Mouse (Mus musculus) layer of hippocampus, adult 8-10 months (tissue): ENCODE data around the gene Mpped2. TPM values are rescaled to one million over a fixed set of nuclear protein-coding genes. Genes with fewer than 3 reads are reported as not detected.

Source experiments
- DNase-seq, 2 experiments: peaks; one replicate each; pipeline ENCODE4 v3.0.0; 2022; ENCODE audit warnings: low spot score in 2 of 2
- total RNA-seq, 4 experiments: library from RNA; stranded (reverse); gene quantifications; 2 replicates each; pipeline ENCODE4 v1.2.4; 2022

Gene Mpped2
- total RNA-seq, 4 experiments from 2014 or later, result 31.3 to 42.6 (median 36.7) TPM

GRCm38 (mm10) chr2:106745364-106745763, 52.3 kb downstream of the Mpped2 start:
- no peak for DNase-seq

GRCm38 (mm10) chr2:106746211-106746610, 53.1 kb downstream of the Mpped2 start:
- no peak for DNase-seq

DNA sequence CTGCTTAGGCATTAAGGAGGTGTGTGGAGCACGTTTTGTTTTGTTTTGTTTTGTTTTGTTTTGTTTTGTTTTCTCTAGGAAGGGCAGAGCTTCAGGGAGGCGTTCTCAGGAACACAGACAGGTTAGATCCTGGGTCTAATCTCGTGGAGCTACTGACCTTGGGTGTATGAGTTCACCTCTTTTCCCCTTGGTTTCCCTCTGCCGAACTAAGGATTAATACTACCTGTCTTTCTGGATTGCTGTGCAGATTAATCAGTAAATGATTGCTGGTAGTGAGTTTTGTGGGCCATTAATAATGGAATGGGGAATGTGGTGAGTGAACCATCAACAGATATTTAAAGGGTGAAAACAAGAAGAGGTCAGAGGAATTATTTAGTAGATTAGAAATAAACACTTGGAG, 53.8 kb downstream of the Mpped2 start:
- no peak for DNase-seq

DNA sequence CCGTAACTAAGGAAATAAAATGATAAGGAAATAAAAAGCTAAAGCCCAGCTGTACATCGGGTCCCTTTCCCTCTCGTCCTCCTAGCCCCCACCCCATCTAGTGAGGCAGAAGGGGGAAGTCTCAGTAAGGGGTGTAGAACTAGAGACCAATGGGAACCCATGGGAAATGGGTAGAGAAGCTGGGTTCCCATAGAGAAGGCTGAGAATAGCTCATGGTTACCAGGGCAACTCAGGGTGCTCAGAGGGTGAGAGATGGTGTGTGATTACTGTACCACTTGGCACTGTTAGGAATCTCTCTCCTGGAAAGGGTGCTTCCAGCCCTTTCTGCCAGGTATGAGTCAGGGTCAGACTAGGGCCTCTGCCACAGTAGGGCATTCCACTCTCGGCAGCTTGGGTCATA, 54.3 kb downstream of the Mpped2 start:
- DNase-seq, result peak; percentile 24 to 28

GRCm38 (mm10) chr2:106750878-106751277, 57.8 kb downstream of the Mpped2 start:
- no peak for DNase-seq

DNA sequence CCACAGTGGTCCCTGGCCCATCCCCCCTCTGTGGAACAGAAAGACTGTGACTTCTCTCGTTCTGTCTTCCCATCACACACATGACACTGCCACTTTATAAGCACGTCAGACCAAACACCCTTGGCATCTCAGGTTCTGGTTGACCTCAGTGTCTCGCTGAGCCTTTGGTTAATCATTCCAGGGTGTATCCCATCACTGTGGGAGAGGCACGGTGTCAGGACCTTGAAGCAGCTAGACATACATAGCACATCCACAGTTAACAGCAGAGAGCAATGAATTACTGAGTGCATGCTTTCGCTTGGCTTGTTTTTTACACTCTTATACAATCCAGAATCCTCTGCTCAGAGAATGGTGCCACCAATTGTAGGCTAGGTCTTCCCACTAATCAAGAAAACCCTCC, 60.6 kb downstream of the Mpped2 start:
- DNase-seq, result no peak

GRCm38 (mm10) chr2:106754696-106755095, 61.6 kb downstream of the Mpped2 start:
- DNase-seq, result no peak

DNA sequence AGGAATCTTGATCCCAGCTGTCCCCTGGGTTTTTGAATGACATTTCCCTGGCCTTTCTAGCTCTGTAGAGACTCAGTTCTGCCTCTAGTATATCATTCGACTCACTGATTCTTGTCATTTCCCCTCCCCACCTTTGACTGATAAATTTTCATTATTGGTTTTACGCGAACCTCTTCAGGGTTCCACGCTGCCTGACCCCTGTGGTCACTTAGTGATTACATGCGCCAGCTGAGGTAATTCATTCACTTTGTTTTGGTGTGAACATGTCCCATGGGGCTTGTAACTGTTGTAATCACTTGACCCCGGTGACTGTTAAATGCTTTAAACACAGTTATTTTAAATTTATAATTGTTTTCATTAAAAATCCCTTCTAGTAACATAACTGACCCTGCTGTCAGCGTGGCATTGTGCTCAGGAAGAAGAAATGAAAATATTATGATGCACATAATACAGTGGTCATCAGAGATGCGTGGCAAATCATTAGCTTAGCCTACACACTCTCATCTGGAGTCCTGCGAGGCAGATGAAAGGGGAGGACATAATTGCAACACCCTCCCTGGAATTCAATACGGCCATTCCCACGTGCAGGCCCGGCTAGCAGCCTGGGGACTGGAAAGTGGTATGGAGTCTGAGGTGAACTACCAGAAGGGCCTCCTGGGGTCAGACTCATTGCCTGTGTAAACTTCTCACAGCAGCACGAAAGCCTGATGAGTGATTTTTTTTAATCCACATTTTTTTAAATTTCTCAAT, 63.5 kb downstream of the Mpped2 start:
- no peak for DNase-seq

DNA sequence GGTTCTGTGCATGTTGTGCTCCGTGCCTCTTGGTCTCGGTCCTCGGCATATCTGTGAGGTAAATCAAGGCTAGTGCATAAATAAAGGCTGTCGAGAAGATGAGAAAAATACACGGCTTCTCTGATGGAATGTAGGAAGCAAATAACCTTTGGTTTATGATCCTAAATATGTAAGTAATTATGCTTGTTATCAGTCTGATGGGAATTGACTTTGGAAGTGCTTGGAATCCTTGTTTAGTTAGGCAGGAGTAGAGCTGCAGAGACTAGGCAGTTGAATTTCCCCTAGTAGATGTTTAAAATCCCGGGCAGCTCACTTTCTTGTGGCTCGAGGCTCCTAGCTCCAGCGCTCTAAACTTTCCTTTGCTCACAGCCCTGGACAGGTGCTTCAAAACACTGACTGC, 69.9 kb downstream of the Mpped2 start:
- DNase-seq, result no peak

DNA sequence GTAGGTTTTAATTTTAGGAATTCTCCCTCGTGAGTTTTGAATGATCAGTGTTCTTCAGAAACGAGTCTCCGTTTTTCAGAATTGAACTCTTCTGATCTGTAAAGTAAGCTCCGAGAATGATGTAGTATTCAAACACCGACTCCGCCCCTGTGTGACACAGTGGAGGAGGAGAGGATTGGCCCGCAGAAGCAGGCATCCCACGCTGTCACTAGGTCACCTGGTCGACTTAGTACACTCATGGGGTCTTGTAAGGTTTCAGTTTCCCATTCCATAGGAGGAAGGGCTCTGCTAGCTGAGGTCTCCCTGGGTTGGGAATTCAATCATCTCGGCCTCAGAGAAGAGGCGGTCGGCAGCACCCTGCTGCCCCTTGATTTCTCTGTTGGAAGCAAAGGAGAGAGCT, 76.2 kb downstream of the Mpped2 start:
- no peak for DNase-seq

GRCm38 (mm10) chr2:106772643-106773042, 79.6 kb downstream of the Mpped2 start:
- DNase-seq, result no peak

DNA sequence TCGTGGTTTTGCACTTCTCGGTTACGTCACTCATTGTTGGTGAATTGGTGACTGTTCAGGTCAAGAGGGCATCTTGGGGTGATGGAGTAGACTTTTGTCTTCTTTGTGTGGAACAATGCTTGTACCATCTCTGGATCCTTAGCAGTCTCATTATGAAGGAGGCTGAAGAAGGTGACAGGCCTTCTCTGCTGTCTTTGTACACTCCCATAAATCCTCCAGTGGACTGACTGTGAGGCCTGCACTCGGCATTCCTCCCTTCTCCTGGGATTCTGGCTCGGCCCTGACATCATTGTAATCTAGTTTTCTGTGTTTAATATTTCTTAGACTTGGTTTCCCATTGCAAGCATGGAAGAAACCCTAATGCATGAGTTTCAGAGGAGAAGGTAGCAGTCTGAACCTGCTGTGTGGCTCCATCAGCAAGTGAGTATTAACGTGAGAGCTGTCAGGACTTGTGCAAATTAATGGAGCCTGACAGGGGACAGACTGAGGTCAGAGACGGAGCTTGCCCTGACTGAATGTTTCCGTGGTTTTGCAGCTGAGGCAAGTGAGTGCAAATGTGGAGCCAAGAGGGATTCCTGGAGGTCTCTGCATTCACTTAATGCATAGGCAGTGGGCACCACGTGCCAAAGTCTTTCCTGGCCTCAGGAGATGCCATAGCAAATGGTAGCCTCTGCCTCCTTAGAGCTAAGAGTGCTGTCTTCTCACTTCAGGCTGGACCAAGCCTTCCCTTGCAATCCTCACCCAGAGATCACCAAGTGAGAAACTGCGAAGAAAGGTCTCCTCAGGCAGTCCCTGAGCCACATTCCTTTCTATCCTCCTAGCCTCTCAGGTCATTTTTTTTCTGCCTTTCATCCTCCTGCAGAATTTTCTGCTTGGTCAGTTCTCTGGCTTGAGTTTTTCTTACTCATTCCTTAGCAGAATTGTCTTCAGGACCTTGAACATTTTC, 81.5 kb downstream of the Mpped2 start:
- DNase-seq, result no peak

DNA sequence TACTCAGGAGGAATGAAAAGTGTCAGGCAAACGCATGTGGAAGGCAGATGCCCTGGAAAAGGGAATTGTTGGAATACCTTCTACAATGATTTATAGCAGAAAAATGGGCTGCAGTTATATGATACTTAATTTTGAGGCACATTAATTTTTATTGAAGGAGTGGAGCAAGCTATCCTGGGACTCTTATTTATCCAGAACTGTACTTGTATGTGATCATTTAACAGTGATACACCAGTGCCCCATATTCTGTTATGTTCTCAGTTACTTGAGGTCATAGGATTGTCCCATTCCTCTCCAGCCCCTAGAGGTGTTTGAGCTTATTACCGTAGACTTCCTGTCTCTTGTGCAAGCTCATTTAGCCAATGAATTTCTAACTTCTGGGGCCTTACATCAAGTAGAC, 82.9 kb downstream of the Mpped2 start:
- no peak for DNase-seq

DNA sequence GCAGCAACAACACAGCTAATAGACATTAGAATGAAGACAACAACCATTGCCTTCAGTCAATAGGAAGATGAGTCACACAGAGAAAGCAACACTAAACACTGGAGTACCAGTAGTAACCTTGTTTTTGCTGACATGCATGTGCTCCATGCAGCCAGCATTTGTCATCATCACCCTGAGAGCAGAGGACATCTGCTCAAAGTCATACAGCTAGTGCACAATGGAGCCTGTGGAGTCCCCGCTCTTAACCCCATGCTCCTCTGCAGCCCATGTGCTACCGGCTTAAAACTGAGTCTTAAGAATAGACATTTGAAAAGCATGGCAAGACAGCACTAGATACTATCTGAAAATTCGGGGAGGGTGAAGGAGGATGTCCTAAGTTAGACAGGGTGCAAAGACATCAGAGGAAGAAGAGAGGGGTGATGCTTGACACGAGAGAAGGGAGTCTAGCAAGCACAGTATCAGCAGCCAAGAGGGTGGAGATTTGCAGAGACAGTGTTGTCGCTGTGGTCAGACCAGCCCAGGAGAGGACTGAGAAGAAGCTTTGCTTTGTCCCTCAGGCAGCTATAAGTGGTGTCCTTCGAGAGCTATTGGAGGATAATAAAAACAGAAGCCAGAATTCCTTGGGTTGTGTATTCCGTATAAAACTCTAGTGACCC, 85.9 kb downstream of the Mpped2 start:
- no peak for DNase-seq

GRCm38 (mm10) chr2:106781181-106782179, 88.4 kb downstream of the Mpped2 start:
- no peak for DNase-seq

GRCm38 (mm10) chr2:106783311-106783710, 90.2 kb downstream of the Mpped2 start:
- DNase-seq, result no peak

GRCm38 (mm10) chr2:106788055-106788454, 95.0 kb downstream of the Mpped2 start:
- no peak for DNase-seq

DNA sequence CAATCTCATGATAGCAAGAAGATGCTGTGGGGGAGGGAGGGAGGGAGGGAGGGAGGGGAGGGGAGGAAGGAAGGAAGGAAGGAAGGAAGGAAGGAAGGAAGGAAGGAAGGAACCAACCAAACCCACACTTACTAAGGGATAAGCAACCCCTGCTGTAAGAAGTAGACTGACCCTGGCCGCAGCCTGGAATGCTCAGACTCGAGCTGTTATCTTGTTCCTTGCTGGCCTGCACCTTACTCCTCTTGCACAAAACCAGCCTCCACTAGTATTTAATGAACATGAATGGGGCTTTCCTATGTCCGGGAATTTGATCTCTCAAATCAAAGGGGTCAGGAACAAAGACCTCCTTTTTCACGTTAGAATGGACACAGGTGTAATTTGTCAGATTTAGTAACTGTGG, 95.5 kb downstream of the Mpped2 start:
- no peak for DNase-seq

DNA sequence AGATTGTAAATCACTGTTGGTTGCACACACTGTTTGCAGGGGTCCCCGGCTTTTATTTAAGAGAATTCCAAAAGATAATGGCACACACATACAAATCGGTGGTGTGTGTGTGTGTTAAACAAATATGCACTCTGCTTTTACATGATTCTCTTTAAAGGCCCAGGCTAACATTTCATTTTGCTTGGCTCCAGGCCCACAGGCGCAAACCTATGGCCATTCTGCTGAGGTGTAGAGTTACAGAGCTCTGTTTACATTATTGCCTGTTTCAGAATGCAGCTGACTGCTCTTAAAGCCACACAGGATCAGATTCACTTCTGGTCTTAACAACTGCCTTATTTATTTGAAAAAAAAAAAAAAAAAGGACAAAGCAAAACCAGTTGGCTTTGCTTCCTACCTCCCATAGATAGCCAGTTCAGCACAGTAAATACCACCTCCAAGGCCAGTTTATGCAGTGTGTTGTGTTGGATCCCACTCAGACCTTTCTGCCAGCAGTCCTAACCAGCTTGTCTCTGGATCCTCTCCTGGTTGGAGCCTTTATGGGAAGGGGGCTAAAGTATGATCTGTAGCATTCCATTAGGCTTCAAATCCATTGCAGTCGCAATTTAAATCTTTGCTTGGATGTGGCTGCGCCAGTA, 96.7 kb downstream of the Mpped2 start:
- DNase-seq, result no peak

DNA sequence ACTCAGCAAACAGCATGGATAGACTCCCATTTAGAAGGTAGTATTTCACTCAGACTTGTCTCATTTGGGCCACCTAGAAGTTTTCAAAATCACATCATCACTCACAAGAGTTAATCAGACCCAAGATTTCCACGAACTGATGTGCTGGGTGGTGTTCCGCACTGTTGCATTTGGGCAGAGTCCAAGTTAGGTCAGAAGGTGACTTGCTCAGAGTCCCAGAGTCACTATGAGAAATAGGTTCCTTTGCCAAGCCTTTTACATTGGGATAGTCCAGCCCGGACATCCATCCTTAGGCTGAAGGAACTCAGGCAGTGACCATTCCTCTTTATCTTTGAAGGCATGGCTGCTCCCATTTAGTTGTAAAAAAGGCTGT, 97.2 kb downstream of the Mpped2 start:
- DNase-seq, result no peak
